Mouse (Mus musculus): ENCODE measurements around the gene Gm14408.
"Not testable (repeated sequence)": the region's sequence is repeated elsewhere in the genome, so short reads cannot be mapped to it uniquely, and the experiment has no call there.

Gm14408 gene

GRCm38 (mm10) chr2:176830840-176831239 is at the start of gene Gm14408:
TSS of gene Gm14408 (plus strand) at chr2:176831140.
- DNase-seq (ENCODE audit: low spot score): not testable (repeated sequence)

DNA sequence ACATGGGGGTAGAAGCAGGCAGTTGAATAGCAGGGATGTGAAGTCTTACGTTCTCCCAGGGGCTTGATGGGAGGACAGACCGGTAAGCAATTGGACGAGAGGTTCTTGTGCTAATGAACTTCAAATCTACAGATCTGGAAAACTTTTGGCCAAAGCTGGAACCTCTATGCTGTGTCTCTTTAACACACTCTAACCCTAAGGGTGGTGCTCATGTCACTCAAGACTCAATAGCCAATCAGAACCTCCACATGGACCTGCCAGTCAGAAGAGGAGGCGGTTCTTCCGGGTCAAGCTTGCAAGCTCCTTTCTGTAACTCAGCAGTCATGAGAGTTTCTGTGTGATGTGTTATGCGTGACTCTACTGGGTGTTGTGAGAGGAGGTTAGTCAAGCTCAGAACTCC is 32.6 kb upstream of the Gm14408 start, which contains the start of gene Gm14295:
Gene Gm14295, plus strand, starts transcription at position 301 of the 400 bp plus-strand sequence.
- DNase-seq (ENCODE audit: low spot score): not testable (repeated sequence)

GRCm38 (mm10) chr2:176798785-176799184 is 32.2 kb upstream of the Gm14408 start:
- not testable (repeated sequence) for DNase-seq (ENCODE audit: low spot score)
